Mouse (Mus musculus) left cerebral cortex, adult 18-20 months (tissue): Measurements from ENCODE around the gene Snx6. TPM values are rescaled to one million over a fixed set of nuclear protein-coding genes. Genes with fewer than 3 reads are reported as not detected.
"Not testable (repeated sequence)": the region's sequence is repeated elsewhere in the genome, so short reads cannot be mapped to it uniquely, and the experiment has no call there.

ENCODE experiments used
- DNase-seq, 2 experiments: peaks; one replicate each; pipeline ENCODE4 v3.0.0; 2021 to 2022; ENCODE audit warnings: low spot score in 2 of 2, mixed read lengths in 1 of 2
- long read RNA-seq, 2 experiments: library from polyadenylated mRNA; stranded (forward); transcript quantifications; one replicate each; pipeline ENCODE4 v2.0.0; 2021
- total RNA-seq, 2 experiments: library from RNA; stranded (reverse); gene quantifications; 2 replicates each; pipeline ENCODE4 v1.2.3; 2021

Gene Snx6
- 10 to 100 TPM; 42.3 to 44.1 TPM for total RNA-seq
- long read RNA-seq, experiment 1, transcript Snx6-201 (14 exons, 1,928 nt), result major isoform, 86 of 119 reads
- long read RNA-seq, experiment 1, partial matches to known transcripts, result 27 of 119 reads
- long read RNA-seq, experiment 1, other reads (novel, unspliced or antisense), result 6 of 119 reads
- long read RNA-seq, experiment 2, transcript Snx6-201 (14 exons, 1,928 nt), result major isoform, 67 of 87 reads
- long read RNA-seq, experiment 2, partial matches to known transcripts, result 16 of 87 reads
- long read RNA-seq, experiment 2, other reads (novel, unspliced or antisense), result 4 of 87 reads

- peak; percentile 80 to 85 for DNase-seq
Observed at GRCm38 (mm10) chr12:54795153-54795998, at the start of gene Snx6. Snx6 (minus strand) TSS chr12:54795703.

- no peak for DNase-seq
Observed at GRCm38 (mm10) chr12:54844415-54844814, 48.9 kb upstream of the Snx6 start.

DNA sequence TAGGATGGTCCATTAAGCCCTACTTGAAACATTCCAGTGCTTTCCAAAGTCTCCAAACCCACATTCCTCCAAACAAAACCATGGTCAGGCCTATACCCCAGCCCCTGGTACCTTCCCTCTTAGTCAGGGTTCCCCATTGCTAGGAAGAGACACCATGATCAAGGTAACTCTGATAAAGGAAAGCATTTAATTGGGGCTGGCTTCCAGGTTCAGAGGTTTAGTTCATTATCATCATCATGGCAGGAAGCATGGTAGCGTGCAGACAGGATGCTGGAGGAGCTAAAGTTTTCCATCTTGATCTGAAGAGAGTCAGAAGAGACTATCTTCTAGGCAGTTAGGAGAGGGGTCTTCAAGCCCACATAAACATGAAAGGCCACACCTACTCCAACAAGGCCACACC lies 46.1 kb upstream of the Snx6 start:
- no peak for DNase-seq

DNA sequence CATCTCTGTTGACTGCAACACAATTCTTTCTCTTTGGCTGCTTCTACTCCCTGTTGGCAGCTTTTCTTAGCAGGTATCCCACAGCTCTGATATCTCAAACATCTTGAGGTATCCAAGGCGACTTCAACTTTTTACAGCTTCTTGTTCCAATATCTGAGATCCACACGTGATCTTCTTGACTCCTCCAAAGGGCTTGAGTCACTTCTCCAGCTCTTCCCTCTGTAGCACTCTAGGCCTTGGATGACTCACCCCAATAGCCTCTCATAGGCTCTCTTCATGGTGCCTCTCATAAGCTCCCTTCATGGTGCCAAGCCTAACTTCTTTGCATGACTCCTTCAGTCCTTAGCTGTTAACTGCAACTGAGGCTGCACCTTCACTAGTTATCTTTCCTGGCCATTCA lies 44.3 kb upstream of the Snx6 start:
- DNase-seq, result no peak

DNA sequence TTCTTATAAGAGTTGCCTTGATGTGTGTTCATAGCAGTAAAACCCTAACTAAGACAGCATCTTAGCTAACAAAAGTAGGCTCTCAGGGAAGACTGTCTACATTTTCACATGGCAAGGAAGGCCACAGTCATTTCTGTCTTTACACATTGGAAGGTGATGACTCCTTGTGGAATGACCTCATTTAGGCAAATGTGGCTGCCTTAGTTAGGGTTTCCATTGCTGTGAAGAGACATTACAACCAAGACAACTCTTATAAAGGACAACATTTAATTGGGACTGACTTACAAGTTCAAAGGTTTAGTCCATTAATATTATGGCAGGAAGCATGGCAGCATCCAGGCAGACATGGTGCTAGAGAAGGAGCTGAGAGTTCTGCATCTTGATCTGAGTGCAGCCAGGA lies 43.4 kb upstream of the Snx6 start:
- DNase-seq, result no peak

DNA sequence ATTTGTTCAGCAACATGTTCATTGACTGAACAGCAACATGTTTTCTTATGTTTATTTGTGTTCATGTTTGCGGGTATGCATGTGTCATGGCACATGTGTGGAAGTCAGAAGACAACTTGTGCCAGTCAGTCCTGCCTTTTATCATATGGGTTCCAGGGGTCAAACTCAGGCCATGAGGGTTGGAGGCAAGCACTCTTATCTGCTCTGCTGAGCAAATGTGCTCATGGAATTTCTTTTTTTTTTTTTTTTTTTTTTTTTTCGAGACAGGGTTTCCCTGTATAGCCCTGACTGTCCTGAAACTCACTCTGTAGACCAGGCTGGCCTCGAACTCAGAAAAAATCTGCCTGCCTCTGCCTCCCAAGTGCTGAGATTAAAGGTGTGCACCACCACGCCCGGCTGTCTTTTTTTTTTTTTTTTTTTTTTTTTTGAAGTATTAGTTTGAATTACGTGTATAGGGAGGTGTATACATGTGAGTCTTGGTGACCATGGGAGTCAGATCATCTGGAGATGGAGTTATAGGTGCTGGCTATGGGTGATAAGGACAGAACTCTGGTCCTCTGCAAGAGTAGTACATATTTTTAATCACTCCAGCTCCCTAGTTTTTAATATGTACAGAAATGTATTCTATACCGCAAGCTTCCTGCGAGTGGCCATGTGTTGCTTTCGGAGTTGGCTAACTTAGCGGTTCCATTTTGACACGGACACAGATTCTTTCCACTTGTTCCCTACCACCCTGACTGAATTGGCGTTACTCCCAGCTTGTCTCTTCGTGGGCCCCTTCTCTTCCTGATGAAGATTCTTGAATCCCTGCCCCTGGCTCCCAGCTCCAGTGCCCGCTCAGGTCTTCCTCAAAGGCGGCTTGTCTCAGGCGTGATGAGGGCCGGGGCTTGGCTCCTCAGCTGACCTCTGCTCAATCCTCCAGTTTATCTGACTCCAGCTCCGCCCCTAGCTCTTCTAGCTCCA lies 40.4 kb upstream of the Snx6 start:
- no peak for DNase-seq

DNA sequence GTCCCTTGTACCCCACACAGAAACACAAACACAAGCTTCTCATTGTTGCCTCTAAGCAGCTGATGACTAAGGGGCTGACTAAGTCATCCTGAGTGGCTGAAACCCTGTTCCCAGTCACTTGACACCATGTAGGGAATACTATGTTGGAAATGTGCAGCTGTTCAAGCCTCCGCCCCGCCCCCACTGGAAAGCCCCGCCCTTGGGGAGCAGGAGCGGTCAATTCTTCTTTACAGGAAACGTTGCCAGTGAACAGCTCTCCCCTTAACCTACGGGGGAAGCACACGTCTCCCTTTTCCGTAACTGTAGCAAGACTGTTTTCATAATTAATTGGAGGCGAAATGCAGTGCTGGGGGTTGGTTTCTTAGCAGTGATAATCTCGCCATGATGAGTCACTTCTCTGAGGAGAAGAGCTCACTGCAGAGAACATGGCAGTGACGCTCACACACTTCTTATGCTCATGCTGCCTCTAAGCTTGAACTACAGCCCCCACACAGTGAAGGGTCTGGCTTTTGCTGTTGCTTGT lies 39.5 kb upstream of the Snx6 start:
- peak; percentile 55 to 68 for DNase-seq

- DNase-seq, result no peak
Observed at GRCm38 (mm10) chr12:54833856-54834399, 38.4 kb upstream of the Snx6 start.

DNA sequence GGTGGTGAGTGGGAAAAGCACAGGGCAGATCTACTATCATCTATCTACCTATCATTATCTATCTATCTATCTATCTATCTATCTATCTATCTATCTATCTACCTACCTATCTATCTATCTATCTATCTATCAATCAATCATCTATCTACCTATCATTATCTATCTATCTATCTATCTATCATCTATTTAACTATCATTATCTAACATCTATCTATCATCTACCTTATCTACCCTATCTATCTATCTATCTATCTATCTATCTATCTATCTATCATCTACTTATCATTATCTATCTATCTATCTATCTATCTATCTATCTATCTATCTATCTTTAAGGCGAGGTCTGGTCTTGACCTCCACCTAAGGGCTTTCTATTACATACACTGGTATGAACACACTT lies 36.4 kb upstream of the Snx6 start:
- not testable (repeated sequence) for DNase-seq

DNA sequence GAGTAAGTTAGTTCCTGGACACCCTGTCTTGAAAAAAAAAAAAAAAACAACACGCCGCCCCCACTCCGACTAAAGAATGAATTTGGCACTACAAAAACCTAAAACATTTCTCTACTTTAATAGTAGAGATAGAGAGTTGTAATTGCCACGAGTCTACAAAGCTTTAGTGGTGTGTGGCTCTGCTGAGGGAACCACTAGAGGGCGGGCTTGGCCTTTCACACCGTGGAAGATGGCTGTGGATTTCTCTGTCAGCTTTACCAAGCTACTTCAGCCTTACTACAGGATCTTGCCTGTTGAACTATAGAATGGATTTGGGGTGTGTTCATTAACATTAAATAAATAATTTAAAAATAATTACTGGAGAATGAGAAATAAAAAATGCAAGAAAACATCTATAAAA lies 35.1 kb upstream of the Snx6 start:
- peak; percentile 85 to 87 for DNase-seq

- DNase-seq, result no peak
Observed at GRCm38 (mm10) chr12:54829876-54830275, 34.4 kb upstream of the Snx6 start.

GRCm38 (mm10) chr12:54828043-54828442 lies 32.5 kb upstream of the Snx6 start:
- DNase-seq, result no peak

- no peak for DNase-seq
Observed at GRCm38 (mm10) chr12:54825202-54825601, 29.7 kb upstream of the Snx6 start.

- DNase-seq, result peak; percentile 82 to 85
Observed at GRCm38 (mm10) chr12:54822836-54823426, 27.4 kb upstream of the Snx6 start.

- DNase-seq, result no peak
Observed at GRCm38 (mm10) chr12:54820684-54821161, 25.2 kb upstream of the Snx6 start.

- no peak for DNase-seq
Observed at GRCm38 (mm10) chr12:54819181-54819935, 23.9 kb upstream of the Snx6 start.

- DNase-seq, result no peak
Observed at GRCm38 (mm10) chr12:54810142-54810541, 14.6 kb upstream of the Snx6 start.

DNA sequence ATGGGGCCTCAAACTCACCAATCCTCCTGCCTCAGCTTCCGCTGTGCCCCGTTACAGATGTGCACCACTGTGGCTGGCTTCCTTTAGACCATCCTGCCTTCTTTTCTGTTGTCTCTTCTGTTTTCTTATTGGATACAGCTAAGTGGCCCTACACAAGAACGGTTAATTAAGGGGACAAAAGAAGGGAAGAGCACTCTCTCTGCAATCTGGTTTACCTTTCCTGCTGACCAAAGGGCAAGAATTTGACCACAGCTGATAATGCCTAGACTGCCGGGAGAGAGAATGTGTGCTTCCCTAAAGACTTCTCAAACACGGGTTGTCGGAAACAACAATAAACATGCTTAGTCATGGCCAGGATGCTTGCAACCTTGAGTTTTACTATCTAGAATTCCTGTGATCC lies 12.0 kb upstream of the Snx6 start:
- no peak for DNase-seq

- DNase-seq, result no peak
Observed at GRCm38 (mm10) chr12:54806131-54806530, 10.6 kb upstream of the Snx6 start.
